In the genomic region with DNA sequence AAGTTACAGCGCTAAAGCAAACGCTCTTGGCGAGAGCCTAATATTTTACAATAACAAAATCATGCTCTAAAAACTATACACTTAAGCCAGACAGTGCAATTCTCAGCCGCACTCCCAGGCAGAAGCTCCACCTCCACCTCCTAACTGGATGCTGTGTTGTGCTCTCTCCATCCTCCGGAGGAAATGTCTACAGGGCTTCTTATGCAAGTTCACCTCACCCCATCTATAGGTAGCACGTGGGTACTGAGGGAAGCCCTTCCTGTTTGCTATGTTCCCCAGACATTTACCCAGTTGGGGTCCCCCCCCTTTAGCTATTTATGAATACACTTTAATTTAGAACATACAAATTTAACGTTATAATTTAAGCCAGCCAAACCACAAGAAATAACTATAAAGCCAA, we compare ENCODE assay signal across 9 mouse cellular contexts. TPM values are rescaled to one million over a fixed set of nuclear protein-coding genes. Genes with fewer than 3 reads are reported as not detected.
A peak's percentile ranks its signal among the peaks of the same experiment; 100 is the strongest.
DNase-seq lines count a peak whose midpoint lies in the region; ATAC-seq and TF ChIP-seq lines count a peak whose summit lies in the region.
"Had no signal": no experiment of that assay in that cellular context is flagged by ENCODE, and none has a peak within 500 bp of the region (broad histone marks: within the 10 kb centered on the region; RNA-seq: fewer than 3 reads in every experiment).

No protein-coding gene starts in this region.

- H3K4me1 ChIP-seq in cerebellum, adult 2 months (ENCODE audit: control insufficient read depth, insufficient read depth, low read length): peaks cover 7% of the 10 kb centered on the region; the same call in 1 of the 2 replicates
- H3K4me1 ChIP-seq in limb, embryonic 13.5 days: peaks cover 54% of the 10 kb centered on the region

- no peak overlapping the region for H3K4me3 ChIP-seq in cerebellum, adult 2 months (replicated peaks; ENCODE audit: insufficient read depth, low read depth, low read length)
- peak overlapping the region; percentile 65 for H3K4me3 ChIP-seq in limb, embryonic 13.5 days
- H3K4me3 ChIP-seq: erythroblast, embryonic 14.5 days had no signal

- no peaks in the 10 kb centered on the region for H3K36me3 ChIP-seq in limb, embryonic 13.5 days

- no peak overlapping the region for H3K9ac ChIP-seq in limb, embryonic 13.5 days

- ATAC-seq in limb, embryonic 13.5 days (ENCODE audit: low FRiP score, low read depth): no peak

- H3K27ac ChIP-seq in cerebellum, adult 2 months (ENCODE audit: insufficient read depth, low read length): no peak overlapping the region
- no peak overlapping the region for H3K27ac ChIP-seq in limb, embryonic 13.5 days

- H3K27me3 ChIP-seq in cerebellum, adult 2 months (ENCODE audit: control insufficient read depth, insufficient read depth, low read length): no peaks in the 10 kb centered on the region
- 0 out of 2 replicates have a peak, but pooled peaks cover 16% of the 10 kb centered on the region for H3K27me3 ChIP-seq in limb, embryonic 13.5 days

- DNase-seq in cerebellum, adult 2 months: peak in 1 of 2 experiments; percentile 38
- no peak for DNase-seq in cerebellum, adult 11-12 months
- DNase-seq in lung, postnatal 36 days: peak; percentile 23
- DNase-seq in lung, adult 18-20 months: no peak
- peak; percentile 61 for DNase-seq in thymus, postnatal 0 days (ENCODE audit: low spot score)
- no peak for DNase-seq in layer of hippocampus, adult 8-10 months (ENCODE audit: low spot score in 2 of 2)
- no peak for DNase-seq in kidney, postnatal 36 days

- H3K9me3 ChIP-seq in limb, embryonic 13.5 days: 0 out of 2 replicates have a peak, but pooled peaks cover 3% of the 10 kb centered on the region

- H3K4me2 ChIP-seq in limb, embryonic 13.5 days (replicated peaks): peak overlapping the region; percentile 94

- TF ChIP-seq CTCF in cerebellum, adult 2 months (IDR thresholded peaks at IDR 0.05; ENCODE audit: borderline replicate concordance, insufficient read depth, low read depth, low read length): peak; percentile 23; the same call in 1 of the 2 replicates

- WGBS in cerebellum, adult 2 months: 30% methylated on average over 7 of the region's 7 CpGs
- WGBS in limb, embryonic 13.5 days: 53% methylated on average over 7 of the region's 7 CpGs

- no peak for TF ChIP-seq POLR2A in cerebellum, adult 2 months (IDR thresholded peaks at IDR 0.05; ENCODE audit: borderline replicate concordance, insufficient read depth, low read length)

RNA-seq across cellular contexts. Expression of a gene that starts 2.0 kb away (rescaled TPM):
- 33.3 and 35.6 TPM in 2 replicates for polyA plus RNA-seq in cerebellum, adult 2 months (2012; rRNA removed)
- polyA plus RNA-seq in limb, embryonic 13.5 days (2015; fragmentation: Nextera tagmentation; extraction: Ambion mirVana): 12.9 and 17.2 TPM in 2 replicates
- 3.0 and 3.4 TPM in 2 replicates for polyA plus RNA-seq in thymus, postnatal 0 days (2015; fragmentation: Nextera tagmentation; extraction: Ambion mirVana)
- 10 to 100 TPM; 55.3 to 61.5 (median 58.6) TPM for total RNA-seq in layer of hippocampus, adult 8-10 months (2022)

Comparison
In these comparisons a context has a peak if more than half of its experiments do, and no peak if none do; other contexts are left out.
1. DNase-seq: peak in lung, postnatal 36 days (single experiment) and thymus, postnatal 0 days (single experiment); none in cerebellum, adult 11-12 months (single experiment), lung, adult 18-20 months (0 of 2), layer of hippocampus, adult 8-10 months (0 of 2) and kidney, postnatal 36 days (0 of 2).